Mouse (Mus musculus) bone marrow, adult 2 months (tissue): ENCODE results near the gene Tanc2. TPM values are rescaled to one million over a fixed set of nuclear protein-coding genes. Genes with fewer than 3 reads are reported as not detected.

ENCODE experiments used
- H3K27ac ChIP-seq: fragments of 200-500 bp; 2 replicates; pipeline ENCODE4 v1.5.1; 2012; ENCODE audit warnings: low read depth, mild to moderate bottlenecking, control low read depth, inconsistent platforms, low read length; ENCODE audit not compliant: control insufficient read depth, poor library complexity, insufficient read depth
- H3K4me1 ChIP-seq: fragments of 200-500 bp; 2 replicates; pipeline ENCODE4 v1.6.1; 2011; ENCODE audit warnings: low read length; ENCODE audit not compliant: control insufficient read depth, insufficient read depth
- H3K4me3 ChIP-seq: fragments of 200-500 bp; replicated peaks from 2 replicates; pipeline ENCODE3; 2011; ENCODE audit warnings: mild to moderate bottlenecking, low read depth, low read length, control low read depth; ENCODE audit not compliant: control insufficient read depth
- CTCF ChIP-seq: fragments of 200-500 bp; IDR thresholded peaks from 2 replicates; pipeline ENCODE4 v1.5.1; 2011; ENCODE audit warnings: low read length, control low read depth; ENCODE audit not compliant: control insufficient read depth, insufficient read depth
- POLR2A ChIP-seq: fragments of 200-500 bp; IDR thresholded peaks from 2 replicates; pipeline ENCODE4 v1.6.1; 2011; ENCODE audit warnings: low read depth, mild to moderate bottlenecking, control low read depth, low read length, borderline replicate concordance; ENCODE audit not compliant: control insufficient read depth
- WGBS: fragments of 180-500 bp; shearing (Covaris S2); methylation state at CpG from one replicate; pipeline ENCODE4 v1.1.7; 2018; 5-methylcytosine and 5-hydroxymethylcytosine counted together
- polyA plus RNA-seq: library from polyadenylated mRNA; stranded (reverse); fragments of >200 nt; gene quantifications from 2 replicates; pipeline ENCODE4 v1.2.4, GENCODE M21; 2011; ENCODE audit warnings: low replicate concordance; ENCODE audit not compliant: missing spikeins, insufficient read depth, insufficient read length

Tanc2 gene
- polyA plus RNA-seq, 1 experiment, result 5.7 TPM

GRCm38 (mm10) chr11:105967741-105968574 lies 378.2 kb downstream of the Tanc2 start, which contains the start of gene Ace:
TSS of gene Ace (plus strand) at chr11:105967945.
- TF ChIP-seq POLR2A, result no peak
- TF ChIP-seq CTCF, result no peak
- WGBS, result 1% methylated on average over 76 of the region's 76 CpGs
- Histone ChIP-seq H3K27ac (no peak within 1 kb of the TSS), H3K4me1 (no peaks in the 10 kb centered on the region), H3K4me3 (peak within 1 kb of the TSS; percentile 17)

DNA sequence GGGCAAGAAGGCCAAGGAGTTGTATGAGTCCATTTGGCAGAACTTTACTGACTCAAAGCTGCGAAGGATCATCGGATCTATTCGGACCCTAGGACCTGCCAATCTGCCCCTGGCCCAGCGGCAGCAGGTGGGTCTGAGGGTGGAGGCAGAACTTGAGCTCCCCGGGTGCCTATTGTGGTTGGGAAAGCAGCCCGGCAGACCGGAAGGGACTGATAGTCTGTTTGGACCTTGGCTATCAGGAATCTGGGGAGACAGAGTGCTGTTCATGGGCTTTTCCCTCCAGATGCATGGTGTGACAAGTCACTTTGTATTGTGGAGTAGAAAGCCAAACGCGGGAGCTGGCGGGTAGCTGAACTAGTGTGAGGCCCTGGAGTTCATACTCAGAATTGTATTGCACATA lies 379.2 kb downstream of the Tanc2 start:
- Histone ChIP-seq H3K4me1 (no peaks in the 10 kb centered on the region), H3K27ac (no peak overlapping the region), H3K4me3 (no peak overlapping the region)
- WGBS, result 37% methylated on average over 10 of the region's 10 CpGs
- TF ChIP-seq CTCF (no peak), POLR2A (no peak)

DNA sequence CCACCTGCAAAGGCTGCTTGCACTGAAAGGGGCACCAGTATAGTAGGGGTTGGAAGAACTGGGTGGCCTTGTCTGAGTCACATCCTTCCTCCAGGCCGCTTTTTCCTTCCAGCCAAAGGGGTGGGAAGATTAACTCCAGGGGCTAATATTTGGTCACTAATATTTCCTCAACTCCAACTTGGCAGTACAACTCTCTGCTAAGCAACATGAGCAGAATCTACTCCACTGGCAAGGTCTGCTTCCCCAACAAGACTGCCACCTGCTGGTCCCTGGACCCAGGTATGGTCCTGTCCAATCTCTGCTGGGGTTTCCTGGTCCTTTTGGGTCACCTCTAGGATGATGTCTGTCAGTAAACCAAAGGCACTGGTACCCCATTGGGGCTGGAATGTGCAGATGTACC lies 379.7 kb downstream of the Tanc2 start:
- 18% methylated on average over 1 of the region's 1 CpGs for WGBS
- no peaks in the 10 kb centered on the region for H3K4me1 ChIP-seq
- H3K4me3 ChIP-seq, result no peak overlapping the region
- H3K27ac ChIP-seq, result no peak overlapping the region
- TF ChIP-seq CTCF (peak; percentile 23; the same call in 1 of the 2 replicates), POLR2A (no peak)

GRCm38 (mm10) chr11:105974593-105974992 lies 384.8 kb downstream of the Tanc2 start:
- Histone ChIP-seq H3K27ac (no peak overlapping the region), H3K4me3 (no peak overlapping the region), H3K4me1 (no peaks in the 10 kb centered on the region)
- WGBS, result 88% methylated on average over 6 of the region's 6 CpGs
- no peak for TF ChIP-seq CTCF
- TF ChIP-seq POLR2A, result no peak

- Histone ChIP-seq H3K4me1 (no peaks in the 10 kb centered on the region), H3K27ac (no peak overlapping the region), H3K4me3 (no peak overlapping the region)
- 48% methylated on average over 3 of the region's 3 CpGs for WGBS
- TF ChIP-seq POLR2A, result no peak
- no peak for TF ChIP-seq CTCF
These were observed 385.3 kb downstream of the Tanc2 start for GRCm38 (mm10) chr11:105975050-105975449.

DNA sequence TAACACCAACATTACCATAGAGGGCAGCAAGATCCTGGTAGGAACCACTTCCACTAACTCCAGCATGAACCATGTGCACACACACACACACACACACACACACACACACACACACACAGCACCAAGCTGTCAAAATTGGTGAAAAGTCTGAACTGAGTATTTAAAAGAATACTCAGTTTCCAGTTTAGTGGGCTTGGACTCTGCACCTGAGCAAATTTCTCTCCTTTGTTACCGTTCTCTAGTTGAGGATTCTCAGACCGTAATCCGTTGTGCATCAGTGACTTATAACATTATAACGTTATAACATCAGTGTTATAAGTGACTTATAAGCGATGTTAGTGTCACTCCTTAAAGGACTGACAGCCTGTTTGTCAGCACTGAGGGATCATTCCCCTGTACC lies 385.9 kb downstream of the Tanc2 start:
- no peak for TF ChIP-seq CTCF
- no peak for TF ChIP-seq POLR2A
- no peaks in the 10 kb centered on the region for H3K4me1 ChIP-seq
- no peak overlapping the region for H3K4me3 ChIP-seq
- no peak overlapping the region for H3K27ac ChIP-seq
- WGBS, result 87% methylated on average over 5 of the region's 5 CpGs

DNA sequence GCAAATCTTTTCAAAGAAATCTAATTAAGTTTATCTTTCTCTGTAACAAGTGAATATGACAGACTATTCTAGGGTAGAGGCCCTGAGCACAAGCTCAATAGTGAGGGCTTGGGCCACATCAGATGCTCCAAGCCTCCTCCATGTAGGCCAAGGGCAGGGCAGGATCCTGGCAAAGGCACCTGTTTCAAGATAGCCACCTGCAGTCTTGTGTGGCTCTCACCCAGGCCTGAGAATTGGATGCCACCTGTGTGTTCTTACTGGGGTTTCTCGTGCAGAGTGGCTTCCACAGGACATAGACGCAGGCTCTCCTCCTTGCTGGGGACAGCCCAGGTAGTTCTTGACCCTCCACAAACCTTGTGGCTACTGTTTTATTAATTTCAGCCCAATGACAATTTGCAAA lies 388.4 kb downstream of the Tanc2 start:
- WGBS, result 70% methylated on average over 2 of the region's 2 CpGs
- H3K4me1 ChIP-seq, result no peaks in the 10 kb centered on the region
- no peak overlapping the region for H3K27ac ChIP-seq
- H3K4me3 ChIP-seq, result no peak overlapping the region
- no peak for TF ChIP-seq CTCF
- no peak for TF ChIP-seq POLR2A

DNA sequence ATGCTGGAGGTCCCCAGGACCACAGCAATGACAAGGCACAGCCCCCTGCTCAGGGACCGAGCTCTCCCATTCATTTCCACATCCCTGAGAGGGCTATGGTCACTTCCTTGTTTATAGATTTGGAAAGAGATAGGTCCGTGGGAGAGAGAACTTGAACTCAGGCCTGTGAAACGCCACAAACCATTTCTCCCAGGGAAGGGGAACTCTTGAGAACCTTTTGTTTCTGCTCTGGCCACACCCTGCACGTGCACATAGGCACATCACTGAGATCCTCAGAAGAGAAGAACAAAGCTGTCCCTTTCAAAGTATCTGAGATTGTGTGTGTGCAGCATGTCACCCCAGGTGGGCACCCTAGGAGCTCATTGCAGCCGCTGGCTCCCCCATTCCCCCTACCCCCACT lies 388.8 kb downstream of the Tanc2 start:
- no peak overlapping the region for H3K27ac ChIP-seq
- 28% methylated on average over 5 of the region's 5 CpGs for WGBS

More for the DNA sequence above, 388.8 kb downstream of the Tanc2 start:
- Histone ChIP-seq H3K4me1 (no peaks in the 10 kb centered on the region), H3K4me3 (no peak overlapping the region)
- TF ChIP-seq CTCF (no peak), POLR2A (no peak)

Other genes starting within 250 kb of the Tanc2 start
- not detected in 2 replicates for gene March10, start 133.3 kb upstream of the Tanc2 start, polyA plus RNA-seq